Mouse (Mus musculus) Muller cell, postnatal 12 days (primary cell): ENCODE results near the gene Vat1l.

Experiments used
- DNase-seq: peaks from one replicate; pipeline ENCODE4 v3.0.0-alpha.2; 2015; ENCODE audit errors: inconsistent ontology term

Vat1l gene

GRCm38 (mm10) chr8:114398326-114398725, 192.9 kb downstream of the Vat1l start:
- no peak for DNase-seq

- no peak for DNase-seq
Measured at GRCm38 (mm10) chr8:114399273-114399672, 193.9 kb downstream of the Vat1l start.

- no peak for DNase-seq
Measured at GRCm38 (mm10) chr8:114401679-114402078, 196.3 kb downstream of the Vat1l start.

- DNase-seq: no peak
Measured at GRCm38 (mm10) chr8:114411421-114411820, 206.0 kb downstream of the Vat1l start.

- DNase-seq: no peak
Measured at GRCm38 (mm10) chr8:114417786-114418185, 212.4 kb downstream of the Vat1l start, which contains the start of gene Clec3a. Clec3a (plus strand) TSS chr8:114418086.

GRCm38 (mm10) chr8:114418486-114418885, 213.1 kb downstream of the Vat1l start:
- DNase-seq: no peak

- DNase-seq: no peak
Measured at GRCm38 (mm10) chr8:114418904-114419303, 213.5 kb downstream of the Vat1l start.

- DNase-seq: no peak
Measured at GRCm38 (mm10) chr8:114421544-114421943, 216.1 kb downstream of the Vat1l start.
